ENCODE assay signal across 24 mouse cellular contexts in the genomic region with DNA sequence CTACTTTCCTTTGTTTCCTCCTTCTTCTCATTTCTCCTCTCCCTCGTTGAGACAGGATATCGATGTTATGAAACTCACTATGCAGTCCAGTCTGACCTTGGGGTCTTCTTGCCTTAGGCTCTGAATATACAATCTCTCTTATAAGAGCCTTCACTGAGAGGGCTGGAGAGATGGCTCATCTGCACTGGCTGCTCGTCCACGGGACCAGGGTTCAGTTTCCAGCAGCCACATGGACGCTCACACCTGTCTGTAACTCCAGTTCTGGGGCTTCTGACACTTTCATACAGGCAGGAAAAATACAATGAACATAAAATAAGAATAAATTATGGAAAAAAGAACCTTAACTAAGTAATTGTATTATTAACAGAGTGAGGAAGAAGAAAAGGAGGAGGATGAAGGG. TPM values are rescaled to one million over a fixed set of nuclear protein-coding genes. Genes with fewer than 3 reads are reported as not detected.
A peak's percentile ranks its signal among the peaks of the same experiment; 100 is the strongest.
DNase-seq lines count a peak whose midpoint lies in the region; ATAC-seq and TF ChIP-seq lines count a peak whose summit lies in the region.
"Had no signal": no experiment of that assay in that cellular context is flagged by ENCODE, and none has a peak within 500 bp of the region (broad histone marks: within the 10 kb centered on the region; RNA-seq: fewer than 3 reads in every experiment).

No protein-coding gene starts in this region.

- H3K27me3 ChIP-seq in heart, adult 2 months (ENCODE audit: control insufficient read depth, insufficient read depth, low read length) = no peaks in the 10 kb centered on the region
- H3K27me3 ChIP-seq in midbrain, embryonic 11.5 days (ENCODE audit: control insufficient read depth, insufficient read depth, low read length) = peaks cover 69% of the 10 kb centered on the region
- H3K27me3 ChIP-seq in midbrain, embryonic 14.5 days (ENCODE audit: control insufficient read depth, insufficient read depth, low read length) = peaks cover 20% of the 10 kb centered on the region; the same call in 1 of the 2 replicates
- H3K27me3 ChIP-seq: CH12.LX, Patski had no signal

- no peak overlapping the region for H3K4me3 ChIP-seq in heart, adult 2 months
- H3K4me3 ChIP-seq in midbrain, embryonic 11.5 days (ENCODE audit: low read depth, low read length) = no peak overlapping the region
- H3K4me3 ChIP-seq in midbrain, embryonic 14.5 days (replicated peaks; ENCODE audit: low read depth, low read length) = no peak overlapping the region

- H3K4me1 ChIP-seq in heart, adult 2 months (ENCODE audit: control insufficient read depth, insufficient read depth, low read length) = no peaks in the 10 kb centered on the region
- H3K4me1 ChIP-seq in midbrain, embryonic 11.5 days (ENCODE audit: control insufficient read depth, insufficient read depth, low read length) = peaks cover 2% of the 10 kb centered on the region; the same call in 1 of the 2 replicates
- H3K4me1 ChIP-seq in midbrain, embryonic 14.5 days (ENCODE audit: control insufficient read depth, insufficient read depth, low read length) = no peaks in the 10 kb centered on the region

- no peak for ATAC-seq in midbrain, embryonic 11.5 days (ENCODE audit: low FRiP score)
- ATAC-seq in midbrain, embryonic 14.5 days (ENCODE audit: low FRiP score, low TSS enrichment) = no peak
- ATAC-seq: activated CD4-positive, CD25-positive, alpha-beta regulatory T cell, adult 4 months; CD4-positive, CD25-positive, alpha-beta regulatory T cell, adult 4 months; Patski had no signal

- no peak for TF ChIP-seq EP300 in heart, adult 2 months (IDR thresholded peaks at IDR 0.05; ENCODE audit: insufficient read depth, low read depth, low read length)

- TF ChIP-seq CTCF in heart, adult 2 months (IDR thresholded peaks at IDR 0.05) = no peak

- H3K9ac ChIP-seq in heart, adult 2 months (ENCODE audit: low read depth, low read length) = no peak overlapping the region
- H3K9ac ChIP-seq in midbrain, embryonic 11.5 days (ENCODE audit: low read length) = no peak overlapping the region
- H3K9ac ChIP-seq in midbrain, embryonic 14.5 days (replicated peaks; ENCODE audit: low read length) = no peak overlapping the region

- no peak overlapping the region for H3K4me2 ChIP-seq in midbrain, embryonic 11.5 days
- H3K4me2 ChIP-seq in midbrain, embryonic 14.5 days (ENCODE audit: low read length) = no peak overlapping the region

- 77% methylated on average over 5 of the region's 5 CpGs for WGBS in heart, adult 2 months
- whole genome bisulfite sequencing in midbrain, embryonic 11.5 days = 89% methylated on average over 5 of the region's 5 CpGs
- 89% methylated on average over 5 of the region's 5 CpGs for WGBS in midbrain, embryonic 14.5 days

- intact Hi-C loops in heart, adult 2 months (cut with DNase I) = no loop called here

- no peak overlapping the region for H3K27ac ChIP-seq in heart, adult 2 months
- H3K27ac ChIP-seq in midbrain, embryonic 11.5 days (ENCODE audit: low read depth, low read length) = no peak overlapping the region
- no peak overlapping the region for H3K27ac ChIP-seq in midbrain, embryonic 14.5 days (replicated peaks; ENCODE audit: low read depth, low read length)

- no peak for TF ChIP-seq POLR2A in heart, adult 2 months (IDR thresholded peaks at IDR 0.05; ENCODE audit: insufficient read depth, low read depth, low read length)

- peak; percentile 57 for DNase-seq in heart, adult 11 months
- DNase-seq in heart, adult 2 months = no peak
- peak; percentile 62 for DNase-seq in midbrain, embryonic 11.5 days (ENCODE audit: low spot score, missing footprints)
- DNase-seq in midbrain, embryonic 14.5 days = no peak
- DNase-seq: adrenal gland, adult 2 months; adrenal gland, adult 8-10 months; adrenal gland, postnatal 10 days; adrenal gland, postnatal 14 days; adrenal gland, postnatal 25 days; adrenal gland, postnatal 36 days; B cell, adult 2 months; cerebellum, adult 11 months; cerebellum, adult 11-12 months; cerebellum, adult 18-20 months had no signal

- no peaks in the 10 kb centered on the region for H3K79me2 ChIP-seq in heart, adult 2 months (replicated peaks; ENCODE audit: control insufficient read depth, insufficient read depth, low read length)

- H3K36me3 ChIP-seq in heart, adult 2 months (ENCODE audit: control insufficient read depth, insufficient read depth, low read length) = no peaks in the 10 kb centered on the region
- H3K36me3 ChIP-seq in midbrain, embryonic 11.5 days (ENCODE audit: control insufficient read depth, insufficient read depth, low read length) = no peaks in the 10 kb centered on the region
- H3K36me3 ChIP-seq in midbrain, embryonic 14.5 days (ENCODE audit: control insufficient read depth, insufficient read depth, low read length) = no peaks in the 10 kb centered on the region
- H3K36me3 ChIP-seq: G1E had no signal

- H3K9me3 ChIP-seq in midbrain, embryonic 11.5 days (ENCODE audit: control insufficient read depth, low read length) = no peaks in the 10 kb centered on the region
- H3K9me3 ChIP-seq in midbrain, embryonic 14.5 days (ENCODE audit: control insufficient read depth, low read length) = no peaks in the 10 kb centered on the region
- H3K9me3 ChIP-seq: G1E had no signal

RNA-seq across cellular contexts. Expression of a gene that starts 9.5 kb away (rescaled TPM):
- under 1 TPM; 0.20 to 0.21 TPM for total RNA-seq in heart, adult 2 months (2021)
- polyA plus RNA-seq in heart, adult 2 months (2012; rRNA removed) = 0.31 and 0.67 TPM in 2 replicates
- polyA plus RNA-seq in midbrain, embryonic 11.5 days (2014; fragmentation: Nextera tagmentation; extraction: Ambion mirVana) = not detected in 2 replicates
- not detected in 2 replicates for polyA plus RNA-seq in midbrain, embryonic 14.5 days (2014; fragmentation: Nextera tagmentation; extraction: Ambion mirVana)
- total RNA-seq: adrenal gland, adult 18-20 months; adrenal gland, adult 2 months; adrenal gland, adult 8-10 months; adrenal gland, postnatal 10 days; adrenal gland, postnatal 14 days; adrenal gland, postnatal 25 days; adrenal gland, postnatal 36 days; adrenal gland, postnatal 4 days; CH12.LX; ES-E14; MEL had no signal
- polyA plus RNA-seq: activated CD4-positive, CD25-positive, alpha-beta regulatory T cell, adult 4 months; adrenal gland, adult 2 months; C2C12; CD4-positive, CD25-positive, alpha-beta regulatory T cell, adult 4 months; G1E; Patski had no signal

RNA-seq across cellular contexts. Expression of a gene that starts 53.6 kb away (rescaled TPM):
- not detected for total RNA-seq in heart, adult 2 months (2021)
- not detected in 2 replicates for polyA plus RNA-seq in heart, adult 2 months (2012; rRNA removed)
- 0.29 TPM in 1 of 2 replicates, not detected in the other for polyA plus RNA-seq in midbrain, embryonic 11.5 days (2014; fragmentation: Nextera tagmentation; extraction: Ambion mirVana)
- 0.51 and 0.63 TPM in 2 replicates for polyA plus RNA-seq in midbrain, embryonic 14.5 days (2014; fragmentation: Nextera tagmentation; extraction: Ambion mirVana)
- total RNA-seq: adrenal gland, adult 18-20 months; adrenal gland, adult 2 months; adrenal gland, adult 8-10 months; adrenal gland, postnatal 10 days; adrenal gland, postnatal 14 days; adrenal gland, postnatal 25 days; adrenal gland, postnatal 36 days; adrenal gland, postnatal 4 days; CH12.LX; MEL had no signal
- polyA plus RNA-seq: activated CD4-positive, CD25-positive, alpha-beta regulatory T cell, adult 4 months; adrenal gland, adult 2 months; CD4-positive, CD25-positive, alpha-beta regulatory T cell, adult 4 months; G1E; Patski had no signal

Comparison
In these comparisons a context has a peak if more than half of its experiments do, and no peak if none do; other contexts are left out.
1. DNase-seq: peak in heart, adult 11 months (single experiment) and midbrain, embryonic 11.5 days (single experiment); none in heart, adult 2 months (0 of 2) and midbrain, embryonic 14.5 days (single experiment).